Mouse (Mus musculus): ENCODE data around the gene Cnnm4. TPM values are rescaled to one million over a fixed set of nuclear protein-coding genes. Genes with fewer than 3 reads are reported as not detected.

Cnnm4 gene
- polyA plus RNA-seq, 1 experiment from 2014 or later: 15.3 TPM

- H3K9ac ChIP-seq: no peak overlapping the region
- H3K4me1 ChIP-seq: peaks cover 26% of the 10 kb centered on the region
- peak overlapping the region; percentile 72 for H3K27ac ChIP-seq
- H3K36me3 ChIP-seq: peaks cover 68% of the 10 kb centered on the region
- no peak overlapping the region for H3K4me2 ChIP-seq
- ATAC-seq (ENCODE audit: insufficient number of reproducible peaks, low FRiP score, low TSS enrichment, low read depth): peak; percentile 64
- no peaks in the 10 kb centered on the region for H3K27me3 ChIP-seq
- no peaks in the 10 kb centered on the region for H3K9me3 ChIP-seq
- H3K4me3 ChIP-seq: no peak overlapping the region
- 36% methylated on average over 9 of the region's 9 CpGs for WGBS
These were observed 52.1 kb downstream of the Cnnm4 start for GRCm38 (mm10) chr1:36523332-36524013.

GRCm38 (mm10) chr1:36524058-36524457 is 52.6 kb downstream of the Cnnm4 start:
- no peak for ATAC-seq (ENCODE audit: insufficient number of reproducible peaks, low FRiP score, low TSS enrichment, low read depth)
- Histone ChIP-seq H3K9ac (no peak overlapping the region), H3K36me3 (peaks cover 62% of the 10 kb centered on the region), H3K9me3 (no peaks in the 10 kb centered on the region), H3K27ac (peak overlapping the region; percentile 22; the same call in 1 of the 2 replicates), H3K4me2 (no peak overlapping the region), H3K4me1 (peaks cover 26% of the 10 kb centered on the region), H3K4me3 (no peak overlapping the region), H3K27me3 (no peaks in the 10 kb centered on the region)
- 76% methylated on average over 5 of the region's 5 CpGs for WGBS

DNA sequence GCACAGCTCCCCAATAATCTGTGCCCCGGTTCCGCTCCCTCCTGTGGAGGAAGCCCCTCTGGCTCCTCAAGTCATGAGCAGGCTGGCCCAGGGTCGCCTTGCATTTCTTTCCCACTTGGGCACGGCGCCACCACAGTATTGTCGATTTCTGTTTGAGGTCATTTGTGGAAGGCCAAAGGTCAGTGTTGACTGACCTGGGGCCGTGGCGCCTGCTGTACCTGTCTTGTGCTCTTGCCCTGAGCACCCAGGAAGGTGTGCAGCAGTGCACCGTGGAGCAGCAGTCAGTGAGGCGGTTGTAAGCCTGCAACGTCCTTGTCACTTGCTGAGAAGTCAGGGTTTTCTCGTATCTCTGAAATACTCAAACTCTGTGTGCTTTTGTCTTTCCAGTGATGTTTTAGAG is 54.4 kb downstream of the Cnnm4 start:
- 90% methylated on average over 12 of the region's 12 CpGs for WGBS
- H3K36me3 ChIP-seq: peaks cover 47% of the 10 kb centered on the region
- no peak for ATAC-seq (ENCODE audit: insufficient number of reproducible peaks, low FRiP score, low TSS enrichment, low read depth)

DNA sequence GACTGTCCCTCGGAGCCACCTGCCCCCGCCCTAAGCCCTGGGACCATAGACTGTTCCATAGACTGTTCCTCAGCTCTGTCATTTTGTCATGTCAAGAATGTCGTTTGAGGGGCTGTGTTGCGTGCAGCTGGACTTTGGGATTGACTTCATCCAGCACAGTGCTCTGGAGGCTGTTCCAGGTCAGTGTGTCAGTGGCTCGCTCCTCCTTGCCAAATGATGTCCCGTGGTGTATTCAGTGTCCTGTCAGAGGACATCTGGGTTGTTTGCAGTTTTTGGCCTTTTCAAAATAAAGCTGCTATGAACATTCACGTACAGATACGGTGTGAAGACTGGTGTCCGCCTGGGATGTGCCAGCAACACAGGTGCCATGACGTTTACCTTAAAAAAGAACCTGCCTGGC is 55.5 kb downstream of the Cnnm4 start:
- peaks cover 46% of the 10 kb centered on the region for H3K36me3 ChIP-seq
- ATAC-seq (ENCODE audit: insufficient number of reproducible peaks, low FRiP score, low TSS enrichment, low read depth): no peak
- no peak overlapping the region for H3K4me2 ChIP-seq
- no peaks in the 10 kb centered on the region for H3K9me3 ChIP-seq
- WGBS: 87% methylated on average over 10 of the region's 10 CpGs
- H3K27me3 ChIP-seq: no peaks in the 10 kb centered on the region
- no peak overlapping the region for H3K27ac ChIP-seq
- no peak overlapping the region for H3K4me3 ChIP-seq
- H3K9ac ChIP-seq: no peak overlapping the region
- peaks cover 22% of the 10 kb centered on the region for H3K4me1 ChIP-seq

More for the DNA sequence above, 54.4 kb downstream of the Cnnm4 start:
- Histone ChIP-seq H3K9me3 (no peaks in the 10 kb centered on the region), H3K4me3 (no peak overlapping the region), H3K4me1 (peaks cover 26% of the 10 kb centered on the region), H3K4me2 (no peak overlapping the region), H3K27ac (no peak overlapping the region), H3K9ac (no peak overlapping the region), H3K27me3 (no peaks in the 10 kb centered on the region)

DNA sequence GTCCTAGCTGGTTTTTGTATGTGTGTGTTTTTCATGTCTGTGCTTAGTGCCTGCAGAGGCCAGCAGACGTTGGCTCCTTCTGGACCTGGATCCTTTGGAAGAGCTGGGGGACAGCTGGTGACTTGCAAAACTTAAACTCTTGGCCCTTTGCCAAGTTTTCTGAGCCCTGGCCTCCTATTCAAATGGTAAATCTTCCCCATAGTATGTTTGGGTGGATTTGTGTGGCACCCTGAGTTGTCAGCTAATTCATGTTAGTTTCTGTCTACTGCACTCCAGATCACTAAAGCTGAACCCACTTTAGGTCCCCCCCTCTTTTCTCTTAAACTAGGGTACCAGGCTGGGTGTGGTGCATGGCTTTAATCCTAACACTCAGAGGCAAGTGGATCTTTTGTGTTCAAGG is 56.9 kb downstream of the Cnnm4 start:
- Histone ChIP-seq H3K4me3 (no peak overlapping the region), H3K27me3 (no peaks in the 10 kb centered on the region), H3K9me3 (no peaks in the 10 kb centered on the region), H3K4me2 (no peak overlapping the region), H3K4me1 (peaks cover 10% of the 10 kb centered on the region), H3K9ac (no peak overlapping the region), H3K36me3 (peaks cover 37% of the 10 kb centered on the region), H3K27ac (no peak overlapping the region)
- 6% methylated on average over 1 of the region's 1 CpGs for WGBS
- ATAC-seq (ENCODE audit: insufficient number of reproducible peaks, low FRiP score, low TSS enrichment, low read depth): no peak

DNA sequence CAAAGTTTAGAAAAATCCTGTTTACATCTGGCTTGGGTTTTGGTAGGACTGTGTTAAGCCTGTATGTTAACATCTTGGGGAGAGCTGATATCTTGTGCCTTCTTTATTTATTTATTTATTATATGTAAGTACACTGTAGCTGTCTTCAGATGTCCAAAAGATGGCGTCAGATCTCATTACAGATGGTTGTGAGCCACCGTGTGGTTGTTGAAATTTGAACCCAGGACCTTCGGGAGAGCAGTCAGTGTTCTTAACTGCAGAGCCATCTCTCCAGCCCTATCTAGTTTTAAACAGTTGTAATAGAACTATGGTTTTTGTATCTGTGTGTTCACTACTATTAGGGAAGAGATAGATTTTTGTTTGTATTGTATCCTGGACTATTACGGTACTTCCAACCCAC is 57.9 kb downstream of the Cnnm4 start:
- Histone ChIP-seq H3K9ac (no peak overlapping the region), H3K27ac (no peak overlapping the region), H3K4me1 (peaks cover 8% of the 10 kb centered on the region), H3K27me3 (no peaks in the 10 kb centered on the region), H3K4me2 (no peak overlapping the region), H3K4me3 (no peak overlapping the region), H3K36me3 (peaks cover 36% of the 10 kb centered on the region), H3K9me3 (no peaks in the 10 kb centered on the region)
- WGBS: 83% methylated on average over 4 of the region's 4 CpGs
- no peak for ATAC-seq (ENCODE audit: insufficient number of reproducible peaks, low FRiP score, low TSS enrichment, low read depth)

- Histone ChIP-seq H3K4me2 (no peak overlapping the region), H3K4me1 (peaks cover 13% of the 10 kb centered on the region), H3K9ac (no peak overlapping the region), H3K27ac (no peak overlapping the region), H3K36me3 (peaks cover 31% of the 10 kb centered on the region), H3K9me3 (no peaks in the 10 kb centered on the region), H3K4me3 (no peak overlapping the region), H3K27me3 (no peaks in the 10 kb centered on the region)
- WGBS: 90% methylated on average over 4 of the region's 4 CpGs
- ATAC-seq (ENCODE audit: insufficient number of reproducible peaks, low FRiP score, low TSS enrichment, low read depth): no peak
These were observed 58.5 kb downstream of the Cnnm4 start for GRCm38 (mm10) chr1:36529875-36530274.

DNA sequence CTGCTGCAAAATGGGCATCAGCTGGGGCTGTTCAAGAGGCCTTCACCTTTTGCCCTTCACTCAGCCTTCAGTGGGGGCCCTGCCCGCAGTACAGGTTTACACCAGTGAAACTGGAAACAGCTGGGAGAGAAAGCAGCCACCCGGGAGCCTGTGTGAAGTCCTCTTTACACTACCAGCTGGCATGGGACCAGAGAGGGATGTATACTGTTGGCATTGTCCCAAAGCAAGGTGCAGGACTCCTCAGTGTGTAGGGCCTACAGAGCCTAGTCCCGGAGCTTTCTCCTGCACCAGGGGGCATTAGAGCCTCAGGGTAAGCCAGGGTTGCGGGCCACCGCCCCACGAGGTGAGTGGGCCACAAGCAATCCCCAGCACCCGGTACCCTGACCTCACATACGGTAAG is 59.1 kb downstream of the Cnnm4 start:
- no peak overlapping the region for H3K4me2 ChIP-seq

GRCm38 (mm10) chr1:36530962-36531361 is 59.5 kb downstream of the Cnnm4 start:
- Histone ChIP-seq H3K36me3 (peaks cover 20% of the 10 kb centered on the region), H3K4me2 (no peak overlapping the region), H3K27me3 (no peaks in the 10 kb centered on the region), H3K9me3 (no peaks in the 10 kb centered on the region), H3K4me1 (peaks cover 16% of the 10 kb centered on the region), H3K27ac (no peak overlapping the region), H3K9ac (no peak overlapping the region), H3K4me3 (no peak overlapping the region)
- ATAC-seq (ENCODE audit: insufficient number of reproducible peaks, low FRiP score, low TSS enrichment, low read depth): no peak
- 88% methylated on average over 7 of the region's 7 CpGs for WGBS

More for the DNA sequence above, 59.1 kb downstream of the Cnnm4 start:
- Histone ChIP-seq H3K36me3 (peaks cover 25% of the 10 kb centered on the region), H3K27ac (no peak overlapping the region), H3K4me3 (no peak overlapping the region), H3K9me3 (no peaks in the 10 kb centered on the region), H3K27me3 (no peaks in the 10 kb centered on the region), H3K4me1 (peaks cover 16% of the 10 kb centered on the region), H3K9ac (no peak overlapping the region)
- 72% methylated on average over 8 of the region's 8 CpGs for WGBS
- peak; percentile 44; the same call in 1 of the 2 replicates for ATAC-seq (ENCODE audit: insufficient number of reproducible peaks, low FRiP score, low TSS enrichment, low read depth)

DNA sequence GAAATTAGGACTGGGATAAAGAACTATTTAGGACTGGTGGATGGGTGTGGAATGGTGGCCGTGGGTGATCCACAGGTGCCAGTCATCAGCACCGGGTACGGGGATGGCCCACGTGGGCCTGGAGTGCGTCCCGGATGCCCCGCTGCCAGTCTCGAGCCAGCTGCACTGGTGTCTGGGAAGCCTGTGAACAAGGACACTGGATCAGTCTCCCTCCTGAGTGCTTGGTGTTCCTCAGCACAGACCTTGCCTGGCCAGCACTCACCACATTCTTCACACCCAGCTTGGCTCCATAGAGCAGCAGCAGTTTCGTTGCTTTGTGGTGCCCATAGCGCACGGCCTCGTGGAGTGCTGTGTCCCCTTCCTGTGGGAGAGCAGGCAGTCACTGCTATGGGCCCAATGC is 60.0 kb downstream of the Cnnm4 start:
- WGBS: 89% methylated on average over 12 of the region's 12 CpGs

DNA sequence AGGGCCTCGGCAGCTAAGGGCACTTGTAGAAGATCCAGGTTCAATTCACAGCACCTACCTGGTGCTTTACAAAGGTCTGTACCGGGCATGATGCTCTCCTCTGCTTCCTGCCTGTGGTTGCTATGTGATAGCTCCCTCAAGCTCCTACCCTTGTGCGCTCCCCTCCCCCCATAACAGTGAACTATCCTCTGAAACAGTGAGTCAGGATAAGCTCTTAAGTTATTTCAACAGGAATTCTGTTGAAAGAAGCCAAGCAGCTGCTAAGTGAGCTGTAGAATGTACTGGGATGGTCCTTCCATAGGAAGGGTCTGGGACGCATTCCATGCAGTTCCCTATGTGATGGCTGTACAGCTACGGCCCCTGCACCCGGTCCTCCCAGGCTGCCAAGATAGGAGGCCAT is 62.1 kb downstream of the Cnnm4 start:
- H3K9me3 ChIP-seq: no peaks in the 10 kb centered on the region
- H3K4me2 ChIP-seq: no peak overlapping the region
- ATAC-seq (ENCODE audit: insufficient number of reproducible peaks, low FRiP score, low TSS enrichment, low read depth): no peak
- no peaks in the 10 kb centered on the region for H3K27me3 ChIP-seq
- 75% methylated on average over 6 of the region's 6 CpGs for WGBS
- H3K4me3 ChIP-seq: no peak overlapping the region
- H3K36me3 ChIP-seq: peaks cover 34% of the 10 kb centered on the region
- H3K27ac ChIP-seq: peak overlapping the region; percentile 18
- H3K9ac ChIP-seq: no peak overlapping the region
- H3K4me1 ChIP-seq: peaks cover 16% of the 10 kb centered on the region

More for the DNA sequence above, 60.0 kb downstream of the Cnnm4 start:
- H3K4me1 ChIP-seq: peaks cover 16% of the 10 kb centered on the region
- H3K4me2 ChIP-seq: no peak overlapping the region
- no peak overlapping the region for H3K9ac ChIP-seq
- H3K27me3 ChIP-seq: no peaks in the 10 kb centered on the region
- no peak for ATAC-seq (ENCODE audit: insufficient number of reproducible peaks, low FRiP score, low TSS enrichment, low read depth)
- H3K4me3 ChIP-seq: no peak overlapping the region
- peaks cover 23% of the 10 kb centered on the region for H3K36me3 ChIP-seq
- no peaks in the 10 kb centered on the region for H3K9me3 ChIP-seq
- no peak overlapping the region for H3K27ac ChIP-seq

- no peaks in the 10 kb centered on the region for H3K27me3 ChIP-seq
- H3K9me3 ChIP-seq: no peaks in the 10 kb centered on the region
- H3K27ac ChIP-seq: peak overlapping the region; percentile 22
- peaks cover 44% of the 10 kb centered on the region for H3K36me3 ChIP-seq
- H3K9ac ChIP-seq: no peak overlapping the region
- 65% methylated on average over 6 of the region's 6 CpGs for WGBS
- no peak overlapping the region for H3K4me3 ChIP-seq
- ATAC-seq (ENCODE audit: insufficient number of reproducible peaks, low FRiP score, low TSS enrichment, low read depth): no peak
- no peak overlapping the region for H3K4me2 ChIP-seq
- peaks cover 16% of the 10 kb centered on the region for H3K4me1 ChIP-seq
These were observed 63.2 kb downstream of the Cnnm4 start for GRCm38 (mm10) chr1:36534595-36535058.
